Mouse (Mus musculus): Measurements from ENCODE around the gene Fras1. TPM values are rescaled to one million over a fixed set of nuclear protein-coding genes. Genes with fewer than 3 reads are reported as not detected.

Fras1 gene
- polyA plus RNA-seq, 1 experiment, result 3.3 TPM

DNA sequence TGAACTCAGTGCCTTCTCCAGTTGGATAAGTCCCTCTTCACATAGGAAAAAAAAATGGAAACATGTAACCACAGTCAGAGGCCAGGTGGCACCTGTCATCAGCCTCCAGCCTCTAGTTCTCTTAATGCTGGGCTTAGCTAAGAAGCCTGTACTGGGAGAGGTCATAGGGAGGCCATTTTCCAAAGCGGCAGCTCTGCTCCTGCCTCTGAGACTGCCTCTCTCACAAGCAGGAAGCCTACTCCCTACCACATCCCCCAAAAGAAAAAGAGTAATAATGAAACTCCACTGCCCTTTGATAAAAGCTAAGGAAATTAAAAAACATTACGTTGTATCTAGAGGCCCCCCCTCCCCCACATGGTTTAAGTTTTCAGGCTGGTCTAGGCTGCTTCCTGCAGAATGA, 309.0 kb downstream of the Fras1 start:
- no peak for DNase-seq (ENCODE audit: low spot score)

DNA sequence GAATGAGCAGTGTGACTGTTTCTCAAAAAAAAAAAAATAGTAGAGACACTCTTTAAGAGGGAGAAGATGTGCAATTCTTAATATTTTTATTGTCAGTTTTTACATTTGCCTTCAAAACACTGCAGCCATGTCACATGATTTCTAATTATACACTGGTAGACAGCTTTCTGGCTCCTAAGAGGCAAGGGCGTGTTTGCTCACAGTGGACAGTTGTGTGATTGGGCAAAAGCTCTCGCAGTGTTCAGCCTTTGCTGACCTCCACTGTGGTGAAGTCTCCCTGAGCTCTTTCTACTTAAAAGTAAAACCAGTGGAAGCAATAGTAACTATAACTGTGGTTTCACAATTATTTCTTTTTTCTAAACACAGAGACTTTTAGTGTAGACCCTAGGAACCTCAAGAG, 315.1 kb downstream of the Fras1 start:
- no peak for DNase-seq (ENCODE audit: low spot score)

DNA sequence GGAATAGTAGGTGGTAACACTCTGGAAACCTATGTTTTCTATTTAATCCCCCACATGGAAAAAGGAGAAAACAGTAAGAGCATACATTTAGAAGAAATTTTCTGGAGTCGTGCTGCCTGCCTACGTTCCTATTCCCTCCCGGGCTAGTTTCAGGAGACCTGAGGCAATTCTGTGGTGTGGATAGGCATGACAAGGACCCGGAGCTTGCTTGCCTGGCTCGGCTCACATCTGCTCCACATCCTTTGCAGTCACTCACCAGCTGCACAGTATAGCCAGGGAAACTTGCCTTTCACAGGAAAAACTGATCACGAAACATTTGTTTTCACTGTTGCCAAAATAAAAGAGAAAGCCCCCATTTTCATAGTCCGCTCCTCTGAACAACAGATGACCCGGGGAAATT, 325.2 kb downstream of the Fras1 start:
- DNase-seq (ENCODE audit: low spot score), result no peak

DNA sequence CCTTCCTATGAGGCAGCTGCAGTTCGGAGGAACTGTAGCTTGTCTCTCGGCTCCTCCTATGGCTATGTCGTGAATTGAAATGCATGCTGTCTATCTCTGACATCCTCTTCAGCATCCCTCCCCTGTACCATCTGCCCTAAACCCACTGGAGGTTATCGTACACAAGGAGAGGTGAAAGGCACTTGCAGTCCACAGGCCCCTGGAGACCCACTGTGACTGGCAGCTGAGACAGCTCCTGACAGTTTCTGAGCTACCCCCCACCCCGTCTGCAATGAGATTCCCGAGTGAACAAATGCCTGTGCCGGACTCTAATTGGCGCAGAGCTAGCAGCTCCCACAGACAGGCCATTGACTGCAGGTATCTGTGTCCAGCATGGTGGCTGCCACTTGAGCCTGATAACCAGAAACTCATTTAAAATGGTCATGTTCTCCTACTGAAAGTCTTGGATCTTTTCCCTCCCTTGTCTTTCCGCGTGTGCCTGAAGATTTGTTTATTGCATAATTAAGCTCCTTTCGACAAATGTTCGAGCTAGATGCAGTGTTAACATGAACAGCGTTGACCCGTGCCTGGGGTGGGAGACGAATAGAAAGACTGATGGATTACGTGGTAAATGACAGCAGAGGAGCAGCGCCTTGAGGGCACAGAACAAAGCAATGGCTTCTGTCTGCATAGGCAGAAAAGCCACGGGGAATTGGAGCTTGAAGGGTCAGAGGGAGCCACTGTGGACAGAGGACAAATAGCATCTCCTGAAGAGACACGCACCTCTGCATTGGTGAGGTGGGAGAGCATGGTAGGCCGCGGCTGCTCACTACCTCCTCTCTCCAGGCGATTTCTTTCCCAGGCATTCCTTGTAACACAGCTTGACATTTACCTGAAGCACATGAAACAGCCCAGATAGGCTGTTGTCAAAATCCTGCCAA, 329.2 kb downstream of the Fras1 start:
- no peak for DNase-seq (ENCODE audit: low spot score)

DNA sequence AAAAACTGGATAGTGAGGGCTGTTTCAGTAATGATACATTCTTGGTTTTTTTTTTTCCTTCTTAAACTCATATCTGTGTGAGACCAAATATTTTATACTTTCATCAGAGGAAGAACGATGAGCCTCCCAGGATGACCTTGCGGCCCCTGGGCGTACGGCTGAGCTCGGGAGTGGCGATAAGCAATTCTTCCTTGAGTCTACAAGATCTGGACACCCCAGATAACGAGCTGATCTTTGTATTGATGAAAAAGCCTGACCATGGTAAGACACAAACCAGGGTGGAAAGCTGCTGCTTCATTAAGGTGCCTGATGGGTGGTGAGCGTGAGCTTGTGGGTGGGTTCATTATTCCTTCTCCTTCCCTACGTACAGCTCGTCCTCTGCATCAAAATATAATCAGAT, 334.8 kb downstream of the Fras1 start:
- no peak for DNase-seq (ENCODE audit: low spot score)

DNA sequence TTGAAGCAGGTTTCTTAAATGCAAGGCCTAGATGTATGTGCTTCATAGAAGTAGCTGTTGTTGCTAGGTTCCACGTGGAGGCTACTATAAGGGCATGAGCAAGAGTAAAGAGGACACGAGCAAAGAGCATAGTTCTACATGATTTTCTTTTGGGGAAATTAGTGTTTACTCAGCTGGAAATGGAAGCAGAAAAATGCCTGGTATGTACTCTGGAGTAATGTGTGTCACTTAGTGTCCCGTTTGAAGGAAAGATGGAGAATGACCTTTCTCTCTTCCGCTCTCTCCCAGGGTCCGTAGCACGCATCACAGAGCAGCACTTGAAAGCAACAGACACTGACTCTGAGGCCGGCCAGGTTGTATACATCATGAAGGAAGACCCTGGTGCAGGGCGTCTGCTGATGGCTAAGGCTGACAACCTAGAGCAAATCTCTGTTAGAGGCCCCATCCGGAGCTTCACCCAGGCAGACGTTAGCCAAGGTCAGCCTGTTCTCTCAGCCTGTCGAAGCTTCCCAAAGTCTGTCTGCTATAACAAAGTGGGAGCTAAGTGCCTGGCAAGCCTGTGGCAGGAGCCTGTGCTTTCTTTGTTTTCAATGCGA, 338.4 kb downstream of the Fras1 start:
- DNase-seq (ENCODE audit: low spot score), result no peak

DNA sequence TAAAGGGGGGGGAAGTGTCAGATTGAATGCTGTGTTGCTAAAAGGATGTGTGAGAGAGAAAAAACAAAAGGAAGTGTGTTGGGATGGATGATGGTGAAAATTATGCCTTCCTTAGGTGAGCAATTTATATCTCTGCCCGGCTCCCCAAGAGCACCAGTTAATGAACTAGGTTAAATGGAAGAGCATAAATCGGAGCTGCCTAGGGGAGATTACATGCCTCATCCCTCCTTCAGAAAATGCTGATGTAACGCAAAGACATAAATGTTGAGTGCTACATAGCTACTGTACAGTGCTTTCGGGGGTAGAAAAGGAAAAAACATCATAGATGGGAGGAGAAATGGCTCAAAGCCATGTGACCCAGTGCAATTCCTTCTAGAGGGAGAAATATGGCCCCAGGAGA, 339.0 kb downstream of the Fras1 start:
- DNase-seq (ENCODE audit: low spot score), result no peak

DNA sequence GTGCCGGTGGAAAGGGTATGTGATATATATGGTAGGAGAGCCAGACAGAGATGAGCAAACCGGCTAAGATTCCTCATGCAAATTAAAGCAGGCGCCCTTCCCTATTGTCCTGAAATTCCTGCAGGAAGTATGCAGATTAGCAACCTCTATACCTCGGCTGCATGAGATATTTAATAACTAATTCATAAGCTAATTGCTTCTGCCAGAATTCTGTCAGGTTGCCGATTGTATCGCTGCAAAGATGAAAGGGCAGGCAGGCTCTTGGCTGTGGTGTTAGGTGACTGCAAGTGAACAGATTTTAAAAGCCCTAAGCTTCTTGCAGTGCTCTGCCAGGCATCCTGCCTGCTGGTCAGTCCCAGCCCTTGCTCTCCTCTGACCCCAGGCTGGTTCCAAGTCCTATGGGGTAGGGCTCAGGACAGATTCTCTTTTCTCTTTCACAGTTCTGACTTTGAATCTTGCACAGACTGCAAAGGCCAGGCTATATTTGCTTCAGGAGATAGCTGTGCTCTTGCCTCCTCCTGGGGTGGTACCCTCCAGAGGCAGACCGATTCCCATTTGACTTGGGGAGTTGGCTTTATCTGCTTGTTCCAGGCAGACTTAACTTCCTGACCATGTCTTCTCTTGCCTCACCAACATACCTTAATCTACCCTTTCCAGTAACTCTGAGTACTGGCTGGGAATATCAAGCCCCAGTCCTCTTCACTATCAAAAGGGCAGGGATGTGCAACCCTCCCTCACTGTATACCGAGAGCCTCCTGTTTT, 342.7 kb downstream of the Fras1 start:
- DNase-seq (ENCODE audit: low spot score), result no peak

DNA sequence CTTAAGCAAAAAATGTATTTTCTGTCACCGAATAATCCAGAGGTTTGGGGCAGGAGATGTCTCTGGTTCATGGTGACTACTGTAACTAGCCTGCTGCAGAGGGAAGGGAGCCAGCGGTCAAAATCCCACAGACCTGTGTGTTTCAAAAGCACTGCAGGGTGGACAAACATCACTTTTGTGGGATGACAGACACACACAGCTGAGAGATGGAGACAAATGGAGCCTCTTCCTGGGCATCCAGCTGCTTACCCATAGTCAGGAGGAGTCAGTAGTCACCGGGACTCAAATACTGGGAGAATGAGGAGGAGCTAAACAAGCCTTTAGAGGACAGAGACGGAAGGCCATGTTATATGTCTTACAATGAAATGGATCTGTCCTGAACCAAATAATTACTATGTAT, 343.9 kb downstream of the Fras1 start:
- no peak for DNase-seq (ENCODE audit: low spot score)

DNA sequence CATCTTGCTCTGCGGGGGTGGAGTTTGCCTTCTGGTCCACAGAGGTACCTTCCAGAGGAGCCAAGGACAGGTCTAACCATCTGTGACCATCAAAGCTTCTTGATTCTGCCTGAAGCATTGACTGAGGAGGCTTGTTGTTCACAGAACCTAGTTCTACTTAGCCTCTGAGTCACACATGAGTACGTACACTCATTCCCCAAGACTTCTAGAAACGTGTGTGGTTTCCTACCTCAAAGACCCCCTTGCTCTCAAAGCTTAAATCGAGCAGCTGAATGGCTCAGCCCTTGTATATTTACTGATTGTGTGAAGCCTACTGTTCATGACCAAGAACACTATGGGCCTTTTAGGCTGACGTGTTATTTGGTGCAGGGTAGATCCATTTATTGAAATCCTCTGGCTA, 344.8 kb downstream of the Fras1 start:
- no peak for DNase-seq (ENCODE audit: low spot score)

DNA sequence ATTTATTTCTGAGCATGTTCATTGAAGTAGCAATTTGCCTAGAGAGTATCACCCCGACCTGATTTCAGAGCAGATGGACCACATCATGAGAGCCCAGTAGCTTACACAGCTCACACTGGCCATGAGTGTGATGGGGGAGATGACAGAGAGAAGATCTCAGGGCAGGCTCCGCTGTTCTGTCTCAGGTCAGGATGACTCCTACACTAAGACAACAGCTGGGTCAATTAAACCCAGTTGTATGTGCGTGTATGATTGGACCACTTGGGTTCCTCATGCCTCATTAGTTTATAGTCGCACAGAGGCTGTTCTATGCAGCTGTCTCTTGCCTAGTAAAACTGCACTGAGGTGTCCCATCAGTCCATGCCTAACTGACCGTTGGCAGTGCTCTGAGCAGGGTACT, 345.5 kb downstream of the Fras1 start:
- DNase-seq (ENCODE audit: low spot score), result no peak

DNA sequence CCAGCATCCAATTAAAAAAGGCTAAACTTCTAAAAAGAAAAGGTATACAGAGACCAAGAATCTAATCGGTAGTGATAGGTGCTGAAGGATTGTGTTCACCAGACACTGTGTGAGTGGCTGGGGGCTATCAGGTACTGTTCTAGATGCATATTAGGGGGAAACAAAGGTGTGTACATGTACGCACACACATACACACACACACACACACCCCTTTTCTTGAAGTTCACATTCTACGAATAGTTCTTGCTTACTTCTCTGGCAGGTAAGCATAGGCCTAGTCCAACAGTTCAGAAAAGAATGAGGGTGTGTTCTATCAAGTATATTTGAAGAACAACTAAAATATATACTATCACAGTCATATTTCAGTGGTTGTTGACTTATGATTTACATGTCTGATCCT, 348.9 kb downstream of the Fras1 start:
- DNase-seq (ENCODE audit: low spot score), result no peak

DNA sequence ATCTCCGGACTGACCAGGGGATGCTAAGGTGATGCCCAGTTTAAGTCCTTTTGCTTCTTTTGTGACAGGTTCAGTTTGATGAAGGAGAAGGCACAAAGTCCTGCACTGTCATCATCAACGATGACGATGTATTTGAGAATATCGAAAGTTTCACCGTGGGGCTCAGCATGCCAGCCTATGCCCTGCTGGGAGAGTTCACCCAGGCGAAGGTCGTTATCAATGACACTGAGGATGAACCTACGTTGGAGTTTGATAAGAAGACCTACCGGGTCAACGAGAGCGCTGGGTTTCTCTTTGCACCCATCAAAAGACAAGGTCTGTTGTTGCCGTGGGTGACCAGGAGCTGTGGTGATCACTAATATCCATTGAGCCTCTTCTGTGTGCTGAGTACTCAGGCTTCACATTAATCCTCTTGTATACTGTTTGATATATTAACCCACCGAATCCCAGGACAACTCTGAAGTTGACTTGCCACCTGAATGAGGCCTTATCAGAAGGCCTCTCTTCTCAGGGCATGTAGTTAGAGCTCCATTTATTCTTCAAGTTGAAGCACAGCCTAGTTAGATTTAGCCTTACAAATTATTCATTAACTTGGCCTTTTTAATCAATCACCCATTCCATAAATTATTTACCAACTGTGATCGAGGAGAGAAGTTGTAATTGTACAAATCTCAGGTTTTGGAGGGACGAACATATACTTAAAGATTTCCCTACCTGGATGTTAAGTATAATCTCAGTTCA, 365.6 kb downstream of the Fras1 start:
- DNase-seq (ENCODE audit: low spot score), result no peak

DNA sequence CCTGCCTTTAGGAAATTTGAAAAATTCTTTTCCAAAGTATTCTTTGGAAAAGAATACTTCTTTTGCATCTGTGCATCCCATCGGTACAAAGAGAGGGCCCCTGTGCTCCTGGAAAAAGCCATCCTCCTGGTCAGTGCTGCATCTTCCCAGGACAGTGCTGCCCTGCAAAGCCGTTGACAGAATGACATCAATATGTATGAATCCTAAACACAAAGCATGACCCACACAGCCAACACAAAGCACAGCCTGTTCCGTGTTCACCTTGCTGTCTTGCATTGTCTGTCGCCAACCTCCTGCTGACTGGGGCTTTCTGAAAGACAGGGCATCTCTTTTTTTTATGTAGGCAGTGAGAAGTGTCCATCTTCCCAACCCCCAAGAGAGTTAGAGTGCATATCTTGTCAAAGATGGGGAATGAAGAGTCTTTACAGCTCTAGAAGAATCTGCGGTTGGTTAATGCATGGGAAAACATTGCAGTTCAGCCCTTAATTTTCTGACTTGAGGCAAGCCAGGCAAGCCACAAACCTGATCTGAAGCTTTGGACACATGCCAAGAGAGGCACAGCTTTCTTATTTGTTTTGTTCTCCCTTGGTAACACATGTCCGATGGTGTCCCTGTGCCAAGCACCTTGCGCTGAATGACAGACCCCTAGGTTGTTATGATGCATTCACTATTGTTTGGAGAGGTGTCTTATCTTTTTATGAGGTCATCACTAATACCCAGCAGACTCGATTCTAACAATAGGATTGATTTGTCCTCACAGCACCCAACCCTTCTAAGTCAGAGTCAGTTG, 373.6 kb downstream of the Fras1 start:
- DNase-seq (ENCODE audit: low spot score), result no peak

DNA sequence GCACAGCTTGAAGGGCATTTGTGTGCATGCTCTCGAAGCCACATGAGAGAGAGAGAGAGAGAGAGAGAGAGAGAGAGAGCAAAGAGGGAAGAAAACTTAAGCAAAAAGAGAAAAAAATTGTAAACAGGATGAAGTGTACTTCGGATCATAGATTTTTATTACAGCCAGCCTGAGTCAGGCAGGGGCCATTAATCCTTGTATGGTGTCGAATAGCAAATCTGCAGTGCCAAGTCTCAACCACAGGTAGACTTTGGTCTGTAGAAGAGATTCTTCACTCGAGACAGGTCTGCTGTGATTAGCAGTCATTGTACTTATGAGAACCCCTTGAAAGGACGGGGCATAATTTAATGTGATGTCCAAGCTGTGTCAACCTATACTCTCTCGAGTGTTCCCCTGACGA, 383.9 kb downstream of the Fras1 start:
- no peak for DNase-seq (ENCODE audit: low spot score)

DNA sequence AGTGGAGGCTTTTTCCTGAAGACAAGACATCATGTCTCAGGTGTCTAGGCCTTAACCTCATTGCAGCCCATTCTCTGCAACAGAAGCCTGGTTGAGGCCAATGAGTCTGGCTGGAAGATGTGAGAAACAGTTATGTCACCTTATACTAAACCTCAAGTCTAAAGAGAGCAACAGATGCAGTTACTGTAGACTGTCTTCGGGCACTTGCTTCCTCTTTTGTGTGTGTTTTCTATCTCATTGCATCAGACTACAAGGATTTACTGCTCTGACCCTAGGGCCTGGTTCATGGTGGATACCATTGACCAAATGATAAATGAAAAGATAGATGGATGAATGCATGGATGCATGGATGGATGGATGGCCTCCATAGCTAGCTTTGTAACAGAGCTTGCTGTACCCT, 388.3 kb downstream of the Fras1 start:
- no peak for DNase-seq (ENCODE audit: low spot score)

DNA sequence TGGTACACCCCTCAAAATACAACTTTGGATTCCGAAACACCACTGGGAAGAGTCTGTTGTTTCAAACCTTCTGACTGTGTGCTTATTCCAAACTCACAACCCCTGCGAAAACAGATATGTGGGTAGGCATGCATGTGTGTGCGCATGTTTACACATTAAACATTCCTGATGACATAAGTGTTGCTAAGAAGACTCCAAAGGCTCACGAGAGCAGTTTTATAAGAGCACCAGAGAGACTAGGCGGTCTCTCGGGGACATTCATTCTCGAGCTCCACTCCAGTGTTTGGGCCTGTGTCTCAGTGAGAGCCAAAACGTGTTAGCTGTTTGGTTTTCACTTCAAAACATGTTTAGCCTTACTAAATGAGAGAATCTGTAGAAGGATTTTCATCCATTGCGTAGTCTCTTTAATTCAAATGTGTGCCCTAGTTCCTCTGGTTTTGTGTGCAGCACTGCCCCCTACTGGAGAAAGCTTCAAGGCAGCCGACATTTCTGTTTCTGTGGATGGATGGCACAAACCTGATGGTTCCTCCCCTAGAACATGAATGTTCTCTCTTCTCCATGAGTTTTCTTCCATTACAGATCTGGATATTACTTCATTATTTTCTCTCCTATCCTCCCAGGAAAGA, 395.2 kb downstream of the Fras1 start:
- DNase-seq (ENCODE audit: low spot score), result peak; percentile 31

DNA sequence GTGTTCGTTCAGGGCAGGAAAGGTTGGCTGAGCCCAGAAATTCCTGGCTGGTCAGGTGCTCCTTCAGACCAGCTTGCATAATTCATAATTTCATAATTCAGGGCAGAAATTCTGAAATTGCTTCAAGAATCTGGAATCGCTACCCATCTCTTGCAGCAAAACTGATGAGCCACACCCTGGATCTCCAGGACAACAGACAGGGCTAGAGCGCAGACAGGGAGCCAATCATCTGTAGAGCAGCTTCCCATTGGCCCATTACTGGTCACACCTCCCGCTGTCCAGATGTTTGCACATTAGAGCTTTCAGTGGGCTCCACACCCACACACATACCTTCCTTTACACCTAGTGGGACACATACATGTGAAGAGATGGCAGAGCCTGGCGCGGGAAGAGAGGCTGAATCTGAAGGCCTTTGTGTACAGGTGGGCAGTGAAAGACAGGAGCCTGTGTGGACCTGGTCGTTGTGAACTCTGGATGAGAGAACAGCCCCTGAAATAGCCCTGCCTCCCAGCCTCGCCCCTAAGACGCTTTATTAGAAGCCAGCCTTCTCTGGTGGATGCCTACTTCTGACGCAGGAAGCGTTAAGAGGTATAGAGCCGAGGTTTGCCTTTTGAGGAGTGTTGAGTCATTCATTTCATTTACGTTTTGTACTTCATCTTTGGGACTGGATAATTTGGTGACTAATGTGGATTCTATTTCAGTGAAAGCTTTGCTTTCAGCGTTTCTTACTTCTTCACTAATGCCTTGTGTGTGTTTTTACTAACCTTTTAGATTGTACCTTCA, 409.9 kb downstream of the Fras1 start:
- DNase-seq (ENCODE audit: low spot score), result no peak

DNA sequence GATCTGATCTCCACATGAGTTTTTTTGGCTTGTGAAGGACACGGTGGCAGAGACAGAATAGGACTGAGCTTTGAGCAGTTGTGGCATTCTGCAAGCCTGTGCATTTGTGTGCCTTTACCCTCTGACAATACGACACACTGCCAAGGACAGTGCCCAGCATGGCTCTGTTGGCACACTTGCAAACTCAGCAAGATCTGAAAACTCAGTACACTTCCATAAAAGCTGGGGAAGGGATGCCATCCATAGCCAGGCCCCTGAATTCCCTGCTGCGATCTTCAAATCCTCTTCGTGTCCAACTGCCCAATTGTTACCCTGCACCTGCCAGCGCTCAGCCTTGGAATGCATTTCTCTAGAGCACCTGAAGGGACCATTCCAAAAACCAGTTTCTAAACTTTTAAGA, 411.3 kb downstream of the Fras1 start:
- no peak for DNase-seq (ENCODE audit: low spot score)

DNA sequence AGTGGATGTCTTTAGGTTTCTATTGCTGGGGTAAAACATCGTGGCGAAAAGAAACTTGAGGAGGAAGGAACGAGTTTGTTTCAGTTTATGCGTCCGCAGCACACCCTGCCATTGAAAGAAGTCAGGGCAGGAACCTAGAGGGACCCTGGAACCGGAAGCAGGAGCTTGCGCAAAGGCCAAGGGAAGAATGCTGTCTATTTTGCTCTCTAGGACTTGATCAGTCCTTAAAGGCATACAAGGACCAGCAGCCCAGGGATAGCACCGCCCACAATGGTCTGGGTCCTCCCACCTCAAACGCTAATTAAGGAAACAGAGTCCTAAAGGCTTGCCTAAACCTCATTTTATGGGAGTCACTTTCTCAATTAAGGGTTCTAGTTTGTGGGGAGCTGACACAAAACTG, 418.7 kb downstream of the Fras1 start:
- DNase-seq (ENCODE audit: low spot score), result no peak

Data from urinary bladder, adult 2 months (tissue).